Mouse (Mus musculus): ENCODE data around the gene Dpy19l2. TPM values are rescaled to one million over a fixed set of nuclear protein-coding genes. Genes with fewer than 3 reads are reported as not detected.

Dpy19l2 gene
- polyA plus RNA-seq (2021; fragmentation: Nextera tagmentation): 0.10 and 0.18 TPM in 2 replicates
- long read RNA-seq, experiment 1, partial matches to known transcripts: 0 of 1 reads
- long read RNA-seq, experiment 1, other reads (novel, unspliced or antisense): 0 of 1 reads
- long read RNA-seq, experiment 2, partial matches to known transcripts: 0 of 1 reads
- long read RNA-seq, experiment 2, other reads (novel, unspliced or antisense): 1 of 1 reads

GRCm38 (mm10) chr9:24695700-24696404 is at the start of gene Dpy19l2:
Gene Dpy19l2, minus strand, starts transcription at chr9:24696293.

GRCm38 (mm10) chr9:24624896-24625295 is 71.2 kb downstream of the Dpy19l2 start, which contains the start of gene Cypt4:
Gene Cypt4, plus strand, starts transcription at chr9:24625196.

Other genes starting within 250 kb of the Dpy19l2 start
- 10.2 and 17.1 TPM in 2 replicates for gene Dpy19l1, start 193.2 kb downstream of the Dpy19l2 start, polyA plus RNA-seq (2021; fragmentation: Nextera tagmentation)
- gene Cypt4, start 71.1 kb downstream of the Dpy19l2 start, polyA plus RNA-seq (2021; fragmentation: Nextera tagmentation): not detected in 2 replicates
- not detected in 2 replicates for gene Tbx20, start 78.0 kb upstream of the Dpy19l2 start, polyA plus RNA-seq (2021; fragmentation: Nextera tagmentation)